Mouse (Mus musculus) adrenal gland, adult 2 months (tissue): ENCODE results near the gene Zfp462. TPM values are rescaled to one million over a fixed set of nuclear protein-coding genes. Genes with fewer than 3 reads are reported as not detected.

ENCODE experiments used
- DNase-seq: peaks from one replicate; pipeline ENCODE4 v3.0.0; 2021
- polyA plus RNA-seq: library from polyadenylated mRNA; depleted of rRNA; stranded (reverse); fragments of >200 nt; gene quantifications from 2 replicates; pipeline ENCODE4 v1.2.3, GENCODE M21; 2012
- total RNA-seq, 2 experiments: library from RNA; stranded (reverse); gene quantifications; 2 replicates each; pipeline ENCODE4 v1.2.3; 2021

Gene Zfp462
- total and polyA plus RNA-seq, 3 experiments = 13.7 to 41.1 (median 36.5) TPM

GRCm38 (mm10) chr4:54996064-54996463 is 51.2 kb downstream of the Zfp462 start:
- DNase-seq = no peak

- no peak for DNase-seq
These were observed 53.4 kb downstream of the Zfp462 start for GRCm38 (mm10) chr4:54998146-54998841.

GRCm38 (mm10) chr4:54999556-54999955 is 54.7 kb downstream of the Zfp462 start:
- no peak for DNase-seq

- peak; percentile 69 for DNase-seq
These were observed 56.5 kb downstream of the Zfp462 start for GRCm38 (mm10) chr4:55001386-55001785.

- DNase-seq = no peak
These were observed 58.3 kb downstream of the Zfp462 start for GRCm38 (mm10) chr4:55003128-55003527.

- peak; percentile 45 for DNase-seq
These were observed 60.2 kb downstream of the Zfp462 start for GRCm38 (mm10) chr4:55005066-55005465.

- DNase-seq = peak; percentile 53
These were observed 60.7 kb downstream of the Zfp462 start for GRCm38 (mm10) chr4:55005521-55005969.

GRCm38 (mm10) chr4:55006024-55006423 is 61.2 kb downstream of the Zfp462 start:
- no peak for DNase-seq

- DNase-seq = no peak
These were observed 63.8 kb downstream of the Zfp462 start for GRCm38 (mm10) chr4:55008616-55009015.

- peak; percentile 55 for DNase-seq
These were observed 66.5 kb downstream of the Zfp462 start for GRCm38 (mm10) chr4:55011391-55011790.

GRCm38 (mm10) chr4:55013563-55014248 is 68.9 kb downstream of the Zfp462 start:
- DNase-seq = no peak

GRCm38 (mm10) chr4:55014731-55015463 is 70.0 kb downstream of the Zfp462 start:
- no peak for DNase-seq

GRCm38 (mm10) chr4:55015517-55015916 is 70.7 kb downstream of the Zfp462 start:
- DNase-seq = no peak

GRCm38 (mm10) chr4:55026109-55026646 is 81.3 kb downstream of the Zfp462 start:
- no peak for DNase-seq

- no peak for DNase-seq
These were observed 85.6 kb downstream of the Zfp462 start for GRCm38 (mm10) chr4:55030401-55030800.

- peak; percentile 67 for DNase-seq
These were observed 87.6 kb downstream of the Zfp462 start for GRCm38 (mm10) chr4:55032317-55032930.

GRCm38 (mm10) chr4:55033452-55033851 is 88.6 kb downstream of the Zfp462 start:
- DNase-seq = no peak

- no peak for DNase-seq
These were observed 93.3 kb downstream of the Zfp462 start for GRCm38 (mm10) chr4:55038139-55038538.

GRCm38 (mm10) chr4:55040258-55040964 is 95.6 kb downstream of the Zfp462 start:
- DNase-seq = no peak

- no peak for DNase-seq
These were observed 96.4 kb downstream of the Zfp462 start for GRCm38 (mm10) chr4:55041106-55041730.

GRCm38 (mm10) chr4:55042573-55042972 is 97.7 kb downstream of the Zfp462 start:
- no peak for DNase-seq
